Mouse (Mus musculus): ENCODE results near the gene Rph3al. TPM values are rescaled to one million over a fixed set of nuclear protein-coding genes. Genes with fewer than 3 reads are reported as not detected.

Rph3al gene
- polyA plus RNA-seq (2012; rRNA removed): 1.8 and 2.1 TPM in 2 replicates

GRCm38 (mm10) chr11:75938379-75938906 lies at the start of gene Rph3al:
Gene Rph3al, minus strand, starts transcription at chr11:75938429.

GRCm38 (mm10) chr11:75796029-75796445 lies 142.2 kb downstream of the Rph3al start, which contains the start of gene Doc2b:
Gene Doc2b, minus strand, starts transcription at chr11:75796049.

Other genes starting within 250 kb of the Rph3al start
- 1,203 and 1,938 TPM in 2 replicates for gene Ywhae, start 205.6 kb downstream of the Rph3al start, polyA plus RNA-seq (2012; rRNA removed)
- 0.97 and 1.8 TPM in 2 replicates for gene Doc2b, start 142.4 kb downstream of the Rph3al start, polyA plus RNA-seq (2012; rRNA removed)
- gene 1700016K19Rik, start 61.5 kb upstream of the Rph3al start, polyA plus RNA-seq (2012; rRNA removed): 0.40 and 1.1 TPM in 2 replicates
- 6.8 and 16.6 TPM in 2 replicates for gene Rflnb, start 89.4 kb upstream of the Rph3al start, polyA plus RNA-seq (2012; rRNA removed)
- 33.6 and 37.3 TPM in 2 replicates for gene Vps53, start 241.2 kb upstream of the Rph3al start, polyA plus RNA-seq (2012; rRNA removed)
- 11.6 and 25.9 TPM in 2 replicates for gene Fam57a, start 241.2 kb upstream of the Rph3al start, polyA plus RNA-seq (2012; rRNA removed)

Data from central nervous system, embryonic 11.5 days (tissue).